Comparison of ENCODE assay signal across 31 mouse cellular contexts in genomic region chr11:107383985-107384384, GRCm38 (mm10).
DNase-seq lines count a peak whose midpoint lies in the region; ATAC-seq and TF ChIP-seq lines count a peak whose summit lies in the region.
"Had no signal": no experiment of that assay in that cellular context is flagged by ENCODE, and none has a peak within 500 bp of the region (broad histone marks: within the 10 kb centered on the region; RNA-seq: fewer than 3 reads in every experiment).

No protein-coding gene starts in this region.

- no peaks in the 10 kb centered on the region for H3K36me3 ChIP-seq in liver, embryonic 14.5 days (replicated peaks; ENCODE audit: control insufficient read depth, insufficient read depth, low read depth)
- peaks cover 3% of the 10 kb centered on the region; the same call in 1 of the 2 replicates for H3K36me3 ChIP-seq in liver, embryonic 12.5 days
- no peaks in the 10 kb centered on the region for H3K36me3 ChIP-seq in midbrain, postnatal 0 days (ENCODE audit: insufficient read depth, low read length)
- H3K36me3 ChIP-seq in midbrain, embryonic 16.5 days (ENCODE audit: control insufficient read depth, insufficient read depth, low read length): no peaks in the 10 kb centered on the region
- no peaks in the 10 kb centered on the region for H3K36me3 ChIP-seq in stomach, postnatal 0 days (ENCODE audit: control insufficient read depth, insufficient read depth, low read length)
- H3K36me3 ChIP-seq: embryonic facial prominence, embryonic 12.5 days; heart, embryonic 15.5 days; hindbrain, embryonic 13.5 days; limb, embryonic 15.5 days; lung, embryonic 15.5 days had no signal

- TF ChIP-seq CTCF in liver, embryonic 14.5 days (IDR thresholded peaks at IDR 0.05; ENCODE audit: low read depth): peak; percentile 35
- TF ChIP-seq CTCF in midbrain, postnatal 0 days (IDR thresholded peaks at IDR 0.05): 0 out of 2 replicates have a peak, but pooled peaks have one; percentile 2
- peak; percentile 27; the same call in 1 of the 2 replicates for TF ChIP-seq CTCF in stomach, postnatal 0 days (IDR thresholded peaks at IDR 0.05; ENCODE audit: low read depth)

- no peaks in the 10 kb centered on the region for H3K4me1 ChIP-seq in liver, embryonic 14.5 days (replicated peaks; ENCODE audit: control insufficient read depth in 2 of 2, insufficient read depth in 2 of 2, low read length in 1 of 2)
- H3K4me1 ChIP-seq in liver, embryonic 12.5 days: peaks cover 2% of the 10 kb centered on the region; the same call in 1 of the 2 replicates
- no peaks in the 10 kb centered on the region; the same call in 1 of the 2 replicates for H3K4me1 ChIP-seq in midbrain, postnatal 0 days (ENCODE audit: insufficient read depth, low read length)
- H3K4me1 ChIP-seq in midbrain, embryonic 16.5 days (ENCODE audit: control insufficient read depth, insufficient read depth, low read length): peaks cover 6% of the 10 kb centered on the region
- no peaks in the 10 kb centered on the region for H3K4me1 ChIP-seq in stomach, postnatal 0 days (replicated peaks; ENCODE audit: control insufficient read depth, insufficient read depth)
- H3K4me1 ChIP-seq: limb, embryonic 10.5 days had no signal

- peak; percentile 15 for DNase-seq in heart, postnatal 4 days
- no peak for DNase-seq in heart, postnatal 25 days (ENCODE audit: low spot score)
- no peak for DNase-seq in liver, embryonic 14.5 days (ENCODE audit: low read depth in 3 of 3, low spot score in 3 of 3)
- no peak for DNase-seq in midbrain, postnatal 0 days (ENCODE audit: low spot score)
- no peak for DNase-seq in stomach, postnatal 0 days (ENCODE audit: low spot score)
- DNase-seq in thymus, postnatal 14 days: no peak
- DNase-seq: adrenal gland, postnatal 10 days; cerebellum, adult 11-12 months; cerebellum, adult 9-11 months; embryo, embryonic 11 days; gastrocnemius, postnatal 25 days; heart, postnatal 36 days; kidney, adult 11 months; kidney, postnatal 36 days; layer of hippocampus, postnatal 36 days; midbrain, embryonic 14.5 days; spleen, adult 18-20 months; thymus, adult 2 months; thymus, postnatal 4 days had no signal

- H3K9me3 ChIP-seq in liver, embryonic 14.5 days (ENCODE audit: control insufficient read depth, low read length): no peaks in the 10 kb centered on the region
- peaks cover 5% of the 10 kb centered on the region; the same call in 1 of the 2 replicates for H3K9me3 ChIP-seq in liver, embryonic 12.5 days (replicated peaks)
- no peaks in the 10 kb centered on the region for H3K9me3 ChIP-seq in midbrain, postnatal 0 days (ENCODE audit: low read length)
- no peaks in the 10 kb centered on the region for H3K9me3 ChIP-seq in midbrain, embryonic 16.5 days (replicated peaks; ENCODE audit: control insufficient read depth, low read length, poor library complexity, severe bottlenecking)
- no peaks in the 10 kb centered on the region for H3K9me3 ChIP-seq in stomach, postnatal 0 days (ENCODE audit: control insufficient read depth, low read length)
- H3K9me3 ChIP-seq: embryonic facial prominence, embryonic 12.5 days; G1E; heart, embryonic 15.5 days; limb, embryonic 10.5 days; limb, embryonic 15.5 days; lung, embryonic 15.5 days had no signal

- intact Hi-C loops in heart, postnatal 25 days (cut with DNase I): loop anchor here (5.0 kb wide), 1 partner anchor 107 kb away; no protein-coding TSS in a partner anchor

- H3K27me3 ChIP-seq in liver, embryonic 14.5 days (ENCODE audit: control insufficient read depth, insufficient read depth, low read length): no peaks in the 10 kb centered on the region
- no peaks in the 10 kb centered on the region for H3K27me3 ChIP-seq in liver, embryonic 12.5 days (replicated peaks)
- H3K27me3 ChIP-seq in midbrain, postnatal 0 days (ENCODE audit: insufficient read depth, low read length): no peaks in the 10 kb centered on the region
- no peaks in the 10 kb centered on the region for H3K27me3 ChIP-seq in midbrain, embryonic 16.5 days (ENCODE audit: control insufficient read depth, insufficient read depth, low read depth, low read length)
- no peaks in the 10 kb centered on the region for H3K27me3 ChIP-seq in stomach, postnatal 0 days (ENCODE audit: control insufficient read depth, insufficient read depth, low read length)
- H3K27me3 ChIP-seq: embryonic facial prominence, embryonic 12.5 days; heart, embryonic 15.5 days; hindbrain, embryonic 13.5 days; limb, embryonic 15.5 days; lung, embryonic 15.5 days; Patski had no signal

- TF ChIP-seq EP300 in liver, embryonic 14.5 days (IDR thresholded peaks at IDR 0.05; ENCODE audit: low read depth): no peak
- TF ChIP-seq EP300 in stomach, postnatal 0 days (optimal IDR thresholded peaks at IDR 0.05): no peak

- ATAC-seq in liver, embryonic 14.5 days (ENCODE audit: insufficient read depth): no peak
- no peak for ATAC-seq in liver, embryonic 12.5 days
- ATAC-seq in midbrain, postnatal 0 days (ENCODE audit: low FRiP score): no peak
- ATAC-seq in midbrain, embryonic 16.5 days: no peak
- ATAC-seq in stomach, postnatal 0 days (ENCODE audit: low FRiP score, low TSS enrichment): no peak
- ATAC-seq: CD4-positive, CD25-positive, alpha-beta regulatory T cell, adult 4 months; forebrain, embryonic 14.5 days; Patski had no signal

- WGBS in liver, embryonic 14.5 days (ENCODE audit: insufficient replicate concordance): 73% methylated on average over 6 of the region's 6 CpGs
- 75% methylated on average over 6 of the region's 6 CpGs for WGBS in liver, embryonic 12.5 days (ENCODE audit: insufficient replicate concordance)
- 88% methylated on average over 6 of the region's 6 CpGs for WGBS in midbrain, postnatal 0 days
- 89% methylated on average over 6 of the region's 6 CpGs for WGBS in midbrain, embryonic 16.5 days
- WGBS in stomach, postnatal 0 days: 76% methylated on average over 6 of the region's 6 CpGs

- no peak overlapping the region for H3K9ac ChIP-seq in liver, embryonic 14.5 days (replicated peaks)
- no peak overlapping the region for H3K9ac ChIP-seq in liver, embryonic 12.5 days
- no peak overlapping the region for H3K9ac ChIP-seq in midbrain, postnatal 0 days (replicated peaks; ENCODE audit: low read length, poor library complexity, severe bottlenecking)
- no peak overlapping the region for H3K9ac ChIP-seq in midbrain, embryonic 16.5 days (ENCODE audit: low read depth, low read length)
- H3K9ac ChIP-seq in stomach, postnatal 0 days (ENCODE audit: low read length): no peak overlapping the region
- H3K9ac ChIP-seq: embryonic facial prominence, embryonic 12.5 days; heart, embryonic 15.5 days; hindbrain, embryonic 13.5 days; limb, embryonic 15.5 days; lung, embryonic 15.5 days had no signal

- no peak overlapping the region for H3K27ac ChIP-seq in liver, embryonic 14.5 days
- no peak overlapping the region for H3K27ac ChIP-seq in liver, embryonic 12.5 days
- H3K27ac ChIP-seq in midbrain, postnatal 0 days (ENCODE audit: low read depth, low read length): no peak overlapping the region
- no peak overlapping the region for H3K27ac ChIP-seq in midbrain, embryonic 16.5 days (ENCODE audit: low read length)
- no peak overlapping the region for H3K27ac ChIP-seq in stomach, postnatal 0 days (replicated peaks)
- H3K27ac ChIP-seq: embryonic facial prominence, embryonic 12.5 days; heart, embryonic 15.5 days; hindbrain, embryonic 13.5 days; limb, embryonic 10.5 days; limb, embryonic 15.5 days; lung, embryonic 15.5 days had no signal

- H3K4me2 ChIP-seq in liver, embryonic 14.5 days (ENCODE audit: low read depth): no peak overlapping the region
- no peak overlapping the region for H3K4me2 ChIP-seq in liver, embryonic 12.5 days
- no peak overlapping the region for H3K4me2 ChIP-seq in midbrain, postnatal 0 days (ENCODE audit: low read depth, low read length, poor library complexity, severe bottlenecking)
- no peak overlapping the region for H3K4me2 ChIP-seq in midbrain, embryonic 16.5 days (ENCODE audit: low read length)
- H3K4me2 ChIP-seq in stomach, postnatal 0 days (replicated peaks; ENCODE audit: low read depth): no peak overlapping the region
- H3K4me2 ChIP-seq: embryonic facial prominence, embryonic 12.5 days; heart, embryonic 15.5 days; hindbrain, embryonic 13.5 days; limb, embryonic 15.5 days; lung, embryonic 15.5 days had no signal

- no peak overlapping the region for H3K4me3 ChIP-seq in liver, embryonic 14.5 days (ENCODE audit: insufficient read depth in 1 of 2, low read depth in 2 of 2, low read length in 2 of 2)
- H3K4me3 ChIP-seq in liver, embryonic 12.5 days: no peak overlapping the region
- H3K4me3 ChIP-seq in midbrain, postnatal 0 days (ENCODE audit: low read depth, low read length): no peak overlapping the region
- no peak overlapping the region for H3K4me3 ChIP-seq in midbrain, embryonic 16.5 days (ENCODE audit: low read depth, low read length)
- H3K4me3 ChIP-seq in stomach, postnatal 0 days (ENCODE audit: low read depth, low read length): no peak overlapping the region
- H3K4me3 ChIP-seq: embryonic facial prominence, embryonic 12.5 days; heart, embryonic 15.5 days; hindbrain, embryonic 13.5 days; limb, embryonic 10.5 days; limb, embryonic 15.5 days; lung, embryonic 15.5 days had no signal
